Mouse (Mus musculus) hindbrain, embryonic 15.5 days (tissue): ENCODE measurements at regions not wholly inside any gene's neighbourhood (a gene's known extent, or its start where the extent isn't known, plus 50 kb on each side); places are given as distances from the start of the nearest gene placed in this dataset.

Experiments used
- ATAC-seq: fragments of 200-750 bp; cut with Nextera tagmentation; 2 replicates; pipeline ENCODE4 v1.8.0; 2017; ENCODE audit warnings: low read depth, moderate number of reproducible peaks, moderate TSS enrichment; ENCODE audit not compliant: low FRiP score
- H3K27ac ChIP-seq: fragments of 300-500 bp; sonication (generic); replicated peaks from 2 replicates; pipeline ENCODE4 v1.5.1; 2015; ENCODE audit warnings: mild to moderate bottlenecking, inconsistent platforms
- H3K27me3 ChIP-seq: fragments of 300-500 bp; sonication (generic); 2 replicates; pipeline ENCODE4 v1.6.1; 2015; ENCODE audit warnings: control low read depth, inconsistent platforms
- H3K36me3 ChIP-seq: fragments of 300-500 bp; sonication (generic); 2 replicates; pipeline ENCODE4 v1.6.1; 2015; ENCODE audit warnings: control low read depth, inconsistent platforms
- H3K4me1 ChIP-seq: fragments of 300-500 bp; sonication (generic); replicated peaks from 2 replicates; pipeline ENCODE4 v1.6.1; 2015; ENCODE audit warnings: control low read depth, inconsistent platforms
- H3K4me2 ChIP-seq: fragments of 300-500 bp; sonication (generic); 2 replicates; pipeline ENCODE4 v1.6.1; 2015; ENCODE audit warnings: moderate library complexity, mild to moderate bottlenecking, inconsistent platforms
- H3K4me3 ChIP-seq: fragments of 300-500 bp; sonication (generic); 2 replicates; pipeline ENCODE4 v1.5.1; 2015; ENCODE audit warnings: mild to moderate bottlenecking, inconsistent platforms
- H3K9ac ChIP-seq: fragments of 300-500 bp; sonication (generic); 2 replicates; pipeline ENCODE4 v1.6.1; 2015; ENCODE audit warnings: inconsistent platforms
- H3K9me3 ChIP-seq: fragments of 300-500 bp; sonication (generic); 2 replicates; pipeline ENCODE4 v1.6.1; 2016; ENCODE audit warnings: control low read depth, inconsistent platforms
- WGBS: fragments of 180-500 bp; shearing (Covaris S2); methylation state at CpG from one replicate; pipeline ENCODE4 v1.1.7; 2015; 5-methylcytosine and 5-hydroxymethylcytosine counted together

GRCm38 (mm10) chr1:128854649-128855048 lies 262.6 kb upstream of the Cxcr4 start:
- no peak for ATAC-seq
- no peak overlapping the region for H3K27ac ChIP-seq
- H3K27me3 ChIP-seq, result no peaks in the 10 kb centered on the region
- H3K4me1 ChIP-seq, result no peaks in the 10 kb centered on the region
- no peak overlapping the region for H3K4me2 ChIP-seq
- 48% methylated on average over 9 of the region's 9 CpGs for WGBS
- H3K36me3 ChIP-seq, result no peaks in the 10 kb centered on the region
- H3K4me3 ChIP-seq, result no peak overlapping the region
- no peak overlapping the region for H3K9ac ChIP-seq
- no peaks in the 10 kb centered on the region for H3K9me3 ChIP-seq

- H3K27me3 ChIP-seq, result no peaks in the 10 kb centered on the region
- no peaks in the 10 kb centered on the region for H3K4me1 ChIP-seq
- H3K4me3 ChIP-seq, result no peak overlapping the region
- 84% methylated on average over 10 of the region's 10 CpGs for WGBS
- H3K9me3 ChIP-seq, result no peaks in the 10 kb centered on the region
- ATAC-seq, result no peak
- no peak overlapping the region for H3K27ac ChIP-seq
- no peak overlapping the region for H3K9ac ChIP-seq
- no peaks in the 10 kb centered on the region for H3K36me3 ChIP-seq
- no peak overlapping the region for H3K4me2 ChIP-seq
Observed at GRCm38 (mm10) chr1:128853286-128853685, 261.2 kb upstream of the Cxcr4 start.

DNA sequence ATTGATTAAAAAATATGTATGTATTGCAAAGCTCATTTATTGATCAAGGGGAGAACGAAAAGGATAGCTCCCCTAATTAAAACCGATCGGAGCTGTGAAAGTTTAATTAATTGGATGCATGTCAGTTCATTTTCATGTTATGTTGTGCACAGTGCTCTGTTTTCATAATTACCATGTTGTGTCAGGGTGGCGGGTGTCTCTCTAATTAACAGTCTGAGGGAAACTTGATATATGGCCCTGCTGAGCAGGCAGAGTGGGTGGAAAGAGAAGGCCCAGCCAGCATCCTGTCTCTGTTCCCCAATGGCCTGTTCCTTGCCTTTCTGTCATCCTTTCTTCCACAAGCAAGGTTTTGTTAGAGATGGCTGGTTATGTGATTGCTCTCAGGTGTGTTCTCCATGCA lies 245.3 kb upstream of the Cxcr4 start:
- H3K27me3 ChIP-seq, result no peaks in the 10 kb centered on the region
- 63% methylated on average over 4 of the region's 4 CpGs for WGBS
- no peak overlapping the region for H3K9ac ChIP-seq
- no peak overlapping the region for H3K4me2 ChIP-seq
- no peaks in the 10 kb centered on the region for H3K36me3 ChIP-seq
- no peak for ATAC-seq
- no peak overlapping the region for H3K27ac ChIP-seq
- H3K4me3 ChIP-seq, result no peak overlapping the region
- H3K9me3 ChIP-seq, result no peaks in the 10 kb centered on the region
- 0 out of 2 replicates have a peak, but pooled peaks cover 2% of the 10 kb centered on the region for H3K4me1 ChIP-seq

DNA sequence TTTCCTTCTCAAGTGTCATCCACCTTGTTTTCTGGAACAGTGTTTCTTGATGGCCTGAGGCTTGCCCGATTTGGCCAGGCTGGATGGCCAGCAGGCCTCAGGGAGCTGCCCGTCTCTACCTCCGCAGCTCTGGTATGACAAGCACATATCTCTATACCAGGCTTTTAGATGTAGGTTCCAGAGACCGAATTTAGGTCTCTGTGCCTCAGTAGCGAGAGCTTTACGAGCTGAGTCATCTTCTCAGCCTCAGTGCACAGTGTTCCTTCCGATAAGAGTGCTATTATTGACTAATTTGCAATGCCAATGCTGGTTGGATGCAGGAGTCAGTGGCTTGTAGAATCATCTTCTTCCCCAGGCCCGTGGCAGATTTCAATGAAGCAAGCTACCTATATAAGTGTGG lies 243.4 kb upstream of the Cxcr4 start:
- ATAC-seq, result no peak

GRCm38 (mm10) chr1:128833096-128833715 lies 241.1 kb upstream of the Cxcr4 start:
- 36% methylated on average over 11 of the region's 11 CpGs for WGBS
- Histone ChIP-seq H3K9me3 (no peaks in the 10 kb centered on the region), H3K36me3 (no peaks in the 10 kb centered on the region), H3K4me1 (0 out of 2 replicates have a peak, but pooled peaks cover 5% of the 10 kb centered on the region), H3K27me3 (no peaks in the 10 kb centered on the region), H3K4me2 (no peak overlapping the region), H3K9ac (no peak overlapping the region), H3K27ac (no peak overlapping the region), H3K4me3 (no peak overlapping the region)
- ATAC-seq, result 0 out of 2 replicates have a peak, but pooled peaks have one; percentile 32

More for the DNA sequence above, 243.4 kb upstream of the Cxcr4 start:
- no peak overlapping the region for H3K4me2 ChIP-seq
- no peak overlapping the region for H3K9ac ChIP-seq
- 91% methylated on average over 8 of the region's 8 CpGs for WGBS
- H3K9me3 ChIP-seq, result no peaks in the 10 kb centered on the region
- 0 out of 2 replicates have a peak, but pooled peaks cover 5% of the 10 kb centered on the region for H3K4me1 ChIP-seq
- no peaks in the 10 kb centered on the region for H3K27me3 ChIP-seq
- no peak overlapping the region for H3K27ac ChIP-seq
- H3K4me3 ChIP-seq, result no peak overlapping the region
- no peaks in the 10 kb centered on the region for H3K36me3 ChIP-seq

DNA sequence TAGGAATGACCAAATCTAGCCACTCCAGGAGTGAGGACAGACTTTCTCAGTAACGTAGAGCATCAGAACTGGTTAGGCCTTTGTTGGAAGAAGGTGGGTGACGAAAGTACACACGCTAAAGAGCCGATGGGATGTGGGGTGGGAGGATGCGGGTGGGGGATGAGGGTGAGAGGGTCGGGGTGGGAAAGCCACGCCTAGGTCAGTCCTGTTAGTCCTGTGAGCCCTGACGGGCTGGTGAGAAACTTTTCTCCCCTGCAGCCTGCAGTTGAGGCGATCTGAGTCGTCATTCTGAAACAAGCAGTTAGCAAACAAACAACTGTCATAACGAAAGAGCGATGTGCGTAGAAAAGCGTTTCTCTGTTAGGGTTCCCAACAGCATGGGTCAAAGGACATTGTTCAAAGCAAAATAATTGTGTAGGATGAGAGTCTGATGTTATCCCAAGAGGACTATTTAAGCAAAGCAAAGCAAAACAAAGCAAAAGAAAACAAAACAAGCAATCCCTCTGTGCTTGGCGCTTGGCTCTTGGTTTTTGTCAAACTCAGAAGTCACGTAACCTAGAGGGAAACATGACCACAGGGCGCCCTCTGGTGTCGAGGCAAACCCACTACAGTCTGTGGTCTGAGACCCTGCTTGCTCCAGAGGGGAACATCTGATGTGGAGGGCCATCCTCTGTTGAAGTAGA lies 240.2 kb upstream of the Cxcr4 start:
- H3K27ac ChIP-seq, result peak overlapping the region; percentile 44; the same call in 1 of the 2 replicates
- no peak overlapping the region for H3K4me3 ChIP-seq

DNA sequence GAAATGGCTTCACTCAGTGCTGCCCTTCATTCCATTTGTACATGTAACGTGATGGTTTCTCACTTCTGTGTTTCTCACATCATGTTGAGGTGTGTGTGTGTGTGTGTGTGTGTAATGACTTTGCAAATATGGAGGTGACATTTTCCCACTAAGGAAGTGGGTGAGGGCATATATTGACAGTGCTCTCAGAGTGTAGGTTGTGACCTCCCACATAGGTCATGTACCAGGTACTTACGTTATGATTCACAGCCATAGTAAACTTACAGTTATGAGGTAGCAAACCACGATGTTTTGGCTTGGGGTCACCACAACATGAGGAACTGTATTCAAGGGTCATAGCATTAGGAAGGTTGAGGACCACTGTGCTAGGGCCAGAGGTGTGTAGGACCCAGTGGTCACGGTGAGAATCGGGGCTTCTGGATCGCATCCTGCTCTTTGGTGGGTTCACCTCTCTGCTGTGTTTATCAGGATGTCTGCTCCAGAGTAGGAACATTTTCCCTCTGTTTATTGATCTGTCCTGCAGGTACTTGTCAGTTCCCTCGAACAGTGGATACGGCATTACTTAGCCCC lies 238.7 kb upstream of the Cxcr4 start:
- Histone ChIP-seq H3K4me3 (no peak overlapping the region), H3K9me3 (no peaks in the 10 kb centered on the region), H3K4me2 (no peak overlapping the region), H3K4me1 (0 out of 2 replicates have a peak, but pooled peaks cover 5% of the 10 kb centered on the region), H3K36me3 (no peaks in the 10 kb centered on the region), H3K27ac (no peak overlapping the region), H3K9ac (no peak overlapping the region), H3K27me3 (no peaks in the 10 kb centered on the region)
- whole genome bisulfite sequencing, result 93% methylated on average over 8 of the region's 8 CpGs
- no peak for ATAC-seq

More for the DNA sequence above, 240.2 kb upstream of the Cxcr4 start:
- Histone ChIP-seq H3K4me2 (peak overlapping the region; percentile 39), H3K36me3 (no peaks in the 10 kb centered on the region), H3K9ac (no peak overlapping the region), H3K9me3 (no peaks in the 10 kb centered on the region), H3K27me3 (no peaks in the 10 kb centered on the region), H3K4me1 (0 out of 2 replicates have a peak, but pooled peaks cover 5% of the 10 kb centered on the region)
- WGBS, result 40% methylated on average over 18 of the region's 18 CpGs
- ATAC-seq, result no peak; the same call in 1 of the 2 replicates

DNA sequence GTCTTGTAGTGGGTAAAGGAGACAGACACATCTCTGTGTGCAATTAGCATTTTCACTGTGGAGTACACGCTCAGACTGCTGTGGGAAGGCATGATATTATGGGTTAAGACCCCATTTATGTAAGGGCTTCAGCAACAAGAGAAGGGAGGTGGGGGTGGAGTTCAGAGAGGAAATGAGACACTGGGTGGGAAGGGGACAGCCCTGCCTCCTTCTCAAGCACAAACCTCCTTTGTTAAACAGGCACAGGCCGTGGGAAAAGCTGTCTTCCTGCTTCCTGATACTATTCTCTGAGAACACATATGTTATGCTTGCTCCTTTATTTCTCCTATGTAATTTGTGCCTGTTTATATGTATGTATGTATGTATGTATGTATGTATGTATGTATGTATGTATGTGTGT lies 237.4 kb upstream of the Cxcr4 start:
- Histone ChIP-seq H3K9me3 (no peaks in the 10 kb centered on the region), H3K36me3 (no peaks in the 10 kb centered on the region), H3K9ac (no peak overlapping the region), H3K27ac (no peak overlapping the region), H3K4me1 (0 out of 2 replicates have a peak, but pooled peaks cover 5% of the 10 kb centered on the region), H3K4me3 (no peak overlapping the region), H3K4me2 (no peak overlapping the region), H3K27me3 (no peaks in the 10 kb centered on the region)
- 31% methylated on average over 2 of the region's 2 CpGs for WGBS
- ATAC-seq, result no peak

GRCm38 (mm10) chr1:128826419-128826818 lies 234.3 kb upstream of the Cxcr4 start:
- ATAC-seq, result no peak
- Histone ChIP-seq H3K27ac (no peak overlapping the region), H3K27me3 (no peaks in the 10 kb centered on the region), H3K4me2 (no peak overlapping the region), H3K9me3 (no peaks in the 10 kb centered on the region), H3K36me3 (no peaks in the 10 kb centered on the region), H3K9ac (no peak overlapping the region), H3K4me1 (0 out of 2 replicates have a peak, but pooled peaks cover 4% of the 10 kb centered on the region), H3K4me3 (no peak overlapping the region)
- 73% methylated on average over 11 of the region's 11 CpGs for WGBS

DNA sequence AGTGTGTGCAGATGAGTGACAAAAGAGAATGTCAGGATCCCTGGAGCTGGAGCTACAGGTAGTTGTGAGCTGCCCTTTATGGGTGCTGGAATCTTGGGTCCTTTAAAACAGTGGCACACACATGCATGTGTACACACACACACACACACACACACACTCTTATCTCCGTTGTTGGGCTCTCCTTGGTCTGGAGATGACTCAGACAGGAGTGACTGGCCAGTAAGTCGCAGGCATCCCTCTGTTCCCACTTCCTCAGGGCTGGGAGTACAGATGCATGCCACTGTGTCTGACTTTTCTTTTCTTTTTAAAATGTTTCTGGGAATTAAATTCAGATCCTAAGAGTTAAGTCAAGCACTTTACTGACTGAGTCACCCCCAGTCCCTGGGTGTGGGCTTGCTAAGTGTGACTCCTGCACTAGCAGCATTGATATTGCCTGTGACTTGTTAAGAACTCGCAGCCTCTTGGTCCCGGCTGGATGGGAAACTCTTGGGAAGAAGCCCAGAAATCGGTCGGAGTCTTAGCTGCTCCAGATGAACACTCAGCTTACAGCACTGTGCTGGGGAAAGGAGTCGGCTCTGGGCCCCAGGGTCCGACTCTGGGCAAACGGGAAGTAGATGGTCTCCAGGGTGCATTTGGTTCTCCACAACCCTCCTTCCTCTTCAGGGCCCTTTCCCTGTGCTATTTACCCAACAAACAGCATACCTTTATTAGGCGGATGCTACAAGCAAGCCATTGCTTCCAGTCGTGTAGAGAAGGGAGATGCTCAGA lies 233.0 kb upstream of the Cxcr4 start:
- no peaks in the 10 kb centered on the region for H3K27me3 ChIP-seq
- no peak overlapping the region for H3K27ac ChIP-seq
- H3K36me3 ChIP-seq, result no peaks in the 10 kb centered on the region
- H3K9ac ChIP-seq, result no peak overlapping the region
- H3K4me1 ChIP-seq, result 0 out of 2 replicates have a peak, but pooled peaks cover 4% of the 10 kb centered on the region
- no peaks in the 10 kb centered on the region for H3K9me3 ChIP-seq
- H3K4me3 ChIP-seq, result no peak overlapping the region
- no peak for ATAC-seq
- H3K4me2 ChIP-seq, result no peak overlapping the region
- 62% methylated on average over 11 of the region's 11 CpGs for WGBS

DNA sequence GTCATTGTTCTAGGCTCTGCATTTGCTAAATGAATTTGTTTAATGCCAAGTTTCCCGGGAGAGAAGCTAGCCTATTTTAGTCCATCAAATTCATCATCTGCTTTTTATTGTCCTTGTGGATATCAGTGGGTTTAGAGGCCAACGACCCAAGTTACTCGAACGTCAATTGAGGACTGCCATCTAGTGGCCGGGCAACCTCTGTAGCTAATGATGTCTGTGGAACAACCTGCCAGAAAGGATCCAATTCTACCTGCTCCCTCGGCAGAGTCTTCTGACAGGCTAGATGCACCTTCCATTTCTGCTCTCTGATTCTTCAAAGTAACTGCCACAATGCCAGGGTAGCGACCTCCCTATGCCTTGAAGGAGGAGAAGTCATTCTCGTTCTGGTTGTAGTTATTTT lies 232.1 kb upstream of the Cxcr4 start:
- no peak for ATAC-seq

More for the DNA sequence above, 232.1 kb upstream of the Cxcr4 start:
- Histone ChIP-seq H3K27ac (no peak overlapping the region), H3K4me1 (0 out of 2 replicates have a peak, but pooled peaks cover 4% of the 10 kb centered on the region), H3K9me3 (no peaks in the 10 kb centered on the region), H3K4me3 (no peak overlapping the region), H3K9ac (no peak overlapping the region), H3K27me3 (no peaks in the 10 kb centered on the region), H3K4me2 (no peak overlapping the region), H3K36me3 (no peaks in the 10 kb centered on the region)
- WGBS, result 12% methylated on average over 8 of the region's 8 CpGs
